Mouse (Mus musculus) monocyte, adult 5-6 weeks (primary cell): ENCODE results near the gene Borcs8. TPM values are rescaled to one million over a fixed set of nuclear protein-coding genes. Genes with fewer than 3 reads are reported as not detected.
A peak's percentile ranks its signal among the peaks of the same experiment; 100 is the strongest.

ENCODE experiments used
- ATAC-seq: fragments of 153-309, 156-312 bp; replicated peaks from 2 replicates; pipeline ENCODE4 v1.8.0; 2017; ENCODE audit warnings: mild to moderate bottlenecking; ENCODE audit not compliant: low TSS enrichment, insufficient number of reproducible peaks, severe bottlenecking, poor library complexity, low FRiP score
- total RNA-seq: library from RNA; stranded (forward); fragments of 200-1000, 200-491, 200-594 nt; gene quantifications from 3 replicates; pipeline ENCODE4 v1.2.3, GENCODE M21; 2017

Gene Borcs8
- total RNA-seq: 60.6 to 63.2 TPM (median 61.3 TPM) in 3 replicates

- peak; percentile 95 for ATAC-seq
Measured at GRCm38 (mm10) chr8:70139026-70139857, at the start of gene Borcs8, which contains the start of the genes Rfxank and Mef2b. Borcs8 (plus strand) TSS chr8:70139499. Rfxank (minus strand) TSS chr8:70139154. Mef2b (plus strand) TSS chr8:70139711.

GRCm38 (mm10) chr8:70092786-70093185, 46.5 kb upstream of the Borcs8 start:
- ATAC-seq: no peak

GRCm38 (mm10) chr8:70099276-70099675, 40.0 kb upstream of the Borcs8 start:
- no peak for ATAC-seq

- no peak for ATAC-seq
Measured at GRCm38 (mm10) chr8:70100241-70100640, 39.1 kb upstream of the Borcs8 start.

GRCm38 (mm10) chr8:70104506-70104905, 34.8 kb upstream of the Borcs8 start:
- peak; percentile 59; the same call in 1 of the 2 replicates for ATAC-seq

GRCm38 (mm10) chr8:70104922-70105321, 34.4 kb upstream of the Borcs8 start:
- no peak for ATAC-seq

- no peak for ATAC-seq
Measured at GRCm38 (mm10) chr8:70110451-70110850, 28.8 kb upstream of the Borcs8 start.

- no peak for ATAC-seq
Measured at GRCm38 (mm10) chr8:70111192-70111795, 28.0 kb upstream of the Borcs8 start.

- ATAC-seq: no peak
Measured at GRCm38 (mm10) chr8:70112401-70113016, 26.8 kb upstream of the Borcs8 start.

- ATAC-seq: 0 out of 2 replicates have a peak, but pooled peaks have one; percentile 29
Measured at GRCm38 (mm10) chr8:70114488-70114887, 24.8 kb upstream of the Borcs8 start.

GRCm38 (mm10) chr8:70114892-70115291, 24.4 kb upstream of the Borcs8 start:
- ATAC-seq: no peak

- no peak for ATAC-seq
Measured at GRCm38 (mm10) chr8:70117611-70118010, 21.7 kb upstream of the Borcs8 start.

GRCm38 (mm10) chr8:70118726-70119700, 20.3 kb upstream of the Borcs8 start:
- ATAC-seq: no peak

- ATAC-seq: no peak
Measured at GRCm38 (mm10) chr8:70120667-70121066, 18.6 kb upstream of the Borcs8 start, which contains the start of gene Ncan. Ncan (minus strand) TSS chr8:70120873.

GRCm38 (mm10) chr8:70122863-70123262, 16.4 kb upstream of the Borcs8 start:
- no peak for ATAC-seq

GRCm38 (mm10) chr8:70124992-70125391, 14.3 kb upstream of the Borcs8 start:
- no peak for ATAC-seq

- no peak for ATAC-seq
Measured at GRCm38 (mm10) chr8:70128435-70128834, 10.9 kb upstream of the Borcs8 start.

GRCm38 (mm10) chr8:70129309-70129952, 9.9 kb upstream of the Borcs8 start:
- ATAC-seq: no peak
